Mouse (Mus musculus) liver, adult 2 months (tissue): Measurements from ENCODE around the gene Smtn.
A peak's percentile ranks its signal among the peaks of the same experiment; 100 is the strongest.

Experiments
- CTCF ChIP-seq: fragments of 200-500 bp; IDR thresholded peaks from 2 replicates; pipeline ENCODE4 v1.5.1; 2011; ENCODE audit warnings: low read depth, low read length, control low read depth
- POLR2A ChIP-seq: fragments of 200-500 bp; IDR thresholded peaks from 2 replicates; pipeline ENCODE4 v1.6.1; 2011; ENCODE audit warnings: low read length, control low read depth; ENCODE audit not compliant: insufficient read depth; ENCODE audit errors: extremely low read depth

GRCm38 (mm10) chr11:3539826-3540196 lies 601 bp downstream of the Smtn start:
- TF ChIP-seq CTCF (0 out of 2 replicates have a peak, but pooled peaks have one; percentile 11), POLR2A (no peak)
